Mouse (Mus musculus): ENCODE data around the gene Sh3rf1.

The Sh3rf1 gene

GRCm38 (mm10) chr8:61322462-61322861, 98.8 kb downstream of the Sh3rf1 start:
- DNase-seq (ENCODE audit: low spot score in 2 of 2), result no peak

GRCm38 (mm10) chr8:61324363-61324914, 100.8 kb downstream of the Sh3rf1 start:
- DNase-seq (ENCODE audit: low spot score in 2 of 2), result no peak

- no peak for DNase-seq (ENCODE audit: low spot score in 2 of 2)
Measured at GRCm38 (mm10) chr8:61325014-61325715, 101.5 kb downstream of the Sh3rf1 start.

GRCm38 (mm10) chr8:61326281-61326680, 102.6 kb downstream of the Sh3rf1 start:
- DNase-seq (ENCODE audit: low spot score in 2 of 2), result no peak

- DNase-seq (ENCODE audit: low spot score in 2 of 2), result no peak
Measured at GRCm38 (mm10) chr8:61327333-61327732, 103.7 kb downstream of the Sh3rf1 start.

GRCm38 (mm10) chr8:61339629-61340028, 116.0 kb downstream of the Sh3rf1 start:
- DNase-seq (ENCODE audit: low spot score in 2 of 2), result peak in 1 of 2 experiments; percentile 16

GRCm38 (mm10) chr8:61340283-61340984, 116.8 kb downstream of the Sh3rf1 start:
- DNase-seq (ENCODE audit: low spot score in 2 of 2), result peak in 1 of 2 experiments; percentile 11

- DNase-seq (ENCODE audit: low spot score in 2 of 2), result peak; percentile 37 to 55
Measured at GRCm38 (mm10) chr8:61341587-61342441, 118.1 kb downstream of the Sh3rf1 start.

- no peak for DNase-seq (ENCODE audit: low spot score in 2 of 2)
Measured at GRCm38 (mm10) chr8:61342473-61343026, 118.9 kb downstream of the Sh3rf1 start.

- no peak for DNase-seq (ENCODE audit: low spot score in 2 of 2)
Measured at GRCm38 (mm10) chr8:61344435-61344834, 120.8 kb downstream of the Sh3rf1 start.

- DNase-seq (ENCODE audit: low spot score in 2 of 2), result no peak
Measured at GRCm38 (mm10) chr8:61346941-61347340, 123.3 kb downstream of the Sh3rf1 start.

GRCm38 (mm10) chr8:61347526-61347925, 123.9 kb downstream of the Sh3rf1 start:
- no peak for DNase-seq (ENCODE audit: low spot score in 2 of 2)

GRCm38 (mm10) chr8:61348029-61348428, 124.4 kb downstream of the Sh3rf1 start:
- DNase-seq (ENCODE audit: low spot score in 2 of 2), result no peak

GRCm38 (mm10) chr8:61348518-61348917, 124.8 kb downstream of the Sh3rf1 start:
- DNase-seq (ENCODE audit: low spot score in 2 of 2), result no peak

- DNase-seq (ENCODE audit: low spot score in 2 of 2), result no peak
Measured at GRCm38 (mm10) chr8:61350443-61350842, 126.8 kb downstream of the Sh3rf1 start.

- DNase-seq (ENCODE audit: low spot score in 2 of 2), result no peak
Measured at GRCm38 (mm10) chr8:61351638-61352037, 128.0 kb downstream of the Sh3rf1 start.

- DNase-seq (ENCODE audit: low spot score in 2 of 2), result no peak
Measured at GRCm38 (mm10) chr8:61355503-61355902, 131.8 kb downstream of the Sh3rf1 start.

GRCm38 (mm10) chr8:61359004-61359403, 135.3 kb downstream of the Sh3rf1 start:
- DNase-seq (ENCODE audit: low spot score in 2 of 2), result no peak

- DNase-seq (ENCODE audit: low spot score in 2 of 2), result no peak
Measured at GRCm38 (mm10) chr8:61359851-61360272, 136.2 kb downstream of the Sh3rf1 start.

- no peak for DNase-seq (ENCODE audit: low spot score in 2 of 2)
Measured at GRCm38 (mm10) chr8:61360362-61360761, 136.7 kb downstream of the Sh3rf1 start.

GRCm38 (mm10) chr8:61361476-61361875, 137.8 kb downstream of the Sh3rf1 start:
- no peak for DNase-seq (ENCODE audit: low spot score in 2 of 2)

Measured in urinary bladder, adult 18-20 months (tissue).